Mouse (Mus musculus) megakaryocyte, embryonic 14.5 days (primary cell): ENCODE measurements around the gene 2310003L06Rik. TPM values are rescaled to one million over a fixed set of nuclear protein-coding genes. Genes with fewer than 3 reads are reported as not detected.

Experiments
- H3K27me3 ChIP-seq: replicated peaks from 2 replicates; pipeline ENCODE3; 2012; ENCODE audit warnings: inconsistent platforms
- H3K36me3 ChIP-seq: replicated peaks from 2 replicates; pipeline ENCODE3; 2012; ENCODE audit warnings: low read length, inconsistent platforms, mixed read lengths
- H3K4me1 ChIP-seq: 2 replicates; pipeline ENCODE4 v1.6.1; 2012; ENCODE audit warnings: inconsistent platforms
- H3K4me3 ChIP-seq: replicated peaks from 2 replicates; pipeline ENCODE3; 2012; ENCODE audit warnings: moderate library complexity, mild to moderate bottlenecking, inconsistent platforms
- H3K9me3 ChIP-seq: 2 replicates; pipeline ENCODE4 v1.6.1; 2012; ENCODE audit warnings: inconsistent platforms
- FLI1 ChIP-seq: IDR thresholded peaks from 2 replicates; pipeline ENCODE4 v1.6.1; 2012; ENCODE audit warnings: low read length, inconsistent platforms, mixed read lengths
- GATA1 ChIP-seq: IDR thresholded peaks from 3 replicates; pipeline ENCODE4 v1.6.1; 2012; ENCODE audit warnings: mixed read lengths, low read length, inconsistent platforms, borderline replicate concordance
- polyA plus RNA-seq: library from polyadenylated mRNA; stranded (reverse); fragments of >175 nt; gene quantifications from 2 replicates; pipeline ENCODE4 v1.2.3, GENCODE M21; 2012; ENCODE audit warnings: low replicate concordance; ENCODE audit not compliant: insufficient read depth

2310003L06Rik gene
- polyA plus RNA-seq = not detected in 2 replicates

DNA sequence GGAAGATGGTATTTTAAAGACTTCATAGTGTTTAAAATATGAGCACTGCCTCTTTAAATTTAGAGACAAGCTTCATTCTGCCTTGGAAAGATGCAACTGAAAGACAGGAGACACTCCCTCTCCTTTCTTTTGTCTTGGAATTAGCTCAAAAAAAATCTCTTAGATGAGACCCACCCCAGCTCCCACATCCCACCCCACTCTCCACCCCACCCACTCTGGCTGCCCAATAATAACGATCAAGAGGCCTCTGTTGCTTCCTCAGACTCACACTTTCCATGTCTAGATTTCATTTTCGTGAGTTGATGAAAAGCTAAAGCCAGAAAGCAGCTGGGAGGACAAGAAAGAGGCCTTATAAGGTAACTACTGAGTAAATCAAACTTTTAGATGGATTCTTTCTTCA lies at the start of gene 2310003L06Rik, which contains the start of gene Gm28434:
TSS of gene 2310003L06Rik (plus strand) at position 259 of the 400 bp plus-strand sequence.
TSS of gene Gm28434 (plus strand) at position 317 of the 400 bp plus-strand sequence.
- TF ChIP-seq GATA1 (no peak), FLI1 (no peak)
- Histone ChIP-seq H3K4me1 (no peaks in the 10 kb centered on the region), H3K36me3 (no peaks in the 10 kb centered on the region), H3K4me3 (no peak within 1 kb of the TSS), H3K27me3 (no peaks in the 10 kb centered on the region), H3K9me3 (peaks cover 11% of the 10 kb centered on the region; the same call in 1 of the 2 replicates)

DNA sequence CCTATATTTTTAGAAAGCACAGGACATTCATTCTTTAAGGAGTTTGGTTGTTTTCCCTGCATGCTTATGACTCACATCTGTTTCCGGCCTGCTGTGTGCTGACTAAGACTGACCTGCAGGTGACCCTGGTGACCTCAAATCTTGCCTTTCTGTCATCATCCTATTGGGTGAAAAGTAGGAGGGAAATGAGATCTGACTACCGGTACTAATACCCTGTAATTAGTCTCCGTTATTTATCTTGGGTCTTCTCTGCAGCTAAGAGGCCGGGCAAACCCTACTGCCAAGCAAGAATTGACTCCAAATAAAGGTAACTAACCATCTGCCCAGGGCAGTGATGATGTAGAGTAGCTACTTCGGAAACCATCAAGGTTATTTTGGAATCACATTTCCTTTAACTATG lies 43.9 kb upstream of the 2310003L06Rik start, which contains the start of gene Csn3:
TSS of gene Csn3 (plus strand) at position 208 of the 400 bp plus-strand sequence.
- Histone ChIP-seq H3K36me3 (no peaks in the 10 kb centered on the region), H3K4me1 (no peaks in the 10 kb centered on the region), H3K27me3 (no peaks in the 10 kb centered on the region), H3K9me3 (no peaks in the 10 kb centered on the region), H3K4me3 (no peak within 1 kb of the TSS)
- TF ChIP-seq GATA1 (no peak), FLI1 (no peak)

DNA sequence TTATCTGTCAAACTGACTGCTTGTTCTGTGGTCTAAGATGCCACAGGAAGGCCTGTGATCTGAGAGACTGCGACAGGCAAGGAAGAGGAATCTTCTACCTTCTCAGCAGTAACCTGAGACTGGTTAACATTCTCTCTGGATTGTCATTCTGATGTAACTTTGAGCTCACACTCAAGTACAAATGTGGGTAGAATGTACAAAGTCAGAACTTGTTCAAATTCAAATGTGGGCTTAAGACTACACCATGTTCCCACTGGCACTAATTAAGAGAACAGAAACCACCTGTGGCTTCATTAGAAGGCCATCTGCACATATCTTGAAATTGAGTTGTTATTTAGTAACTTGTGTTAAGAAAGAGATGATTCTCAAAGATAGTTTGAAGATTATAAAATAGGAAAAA lies 37.7 kb upstream of the 2310003L06Rik start:
- H3K9me3 ChIP-seq = peaks cover 4% of the 10 kb centered on the region; the same call in 1 of the 2 replicates
- H3K36me3 ChIP-seq = no peaks in the 10 kb centered on the region
- H3K27me3 ChIP-seq = no peaks in the 10 kb centered on the region
- H3K4me1 ChIP-seq = no peaks in the 10 kb centered on the region
- H3K4me3 ChIP-seq = no peak overlapping the region
- no peak for TF ChIP-seq GATA1

DNA sequence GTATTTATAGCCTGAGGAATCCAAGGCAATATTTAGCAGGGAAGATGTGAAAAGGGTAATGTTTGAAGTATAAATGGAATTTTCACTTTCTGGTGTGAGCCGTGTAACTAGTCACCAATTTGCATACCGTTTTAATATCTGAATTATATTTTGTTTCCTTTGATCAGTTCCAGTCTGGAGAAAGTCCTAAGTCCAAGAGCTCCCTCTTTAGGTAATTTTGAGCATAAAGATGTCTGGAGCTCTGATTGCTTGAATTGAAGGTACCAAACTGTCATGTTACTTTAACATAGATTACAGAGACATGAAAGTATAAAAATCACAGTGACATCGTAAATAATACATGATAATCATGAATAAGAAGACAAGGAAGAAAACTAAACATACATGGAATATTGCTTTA lies 28.5 kb upstream of the 2310003L06Rik start:
- no peaks in the 10 kb centered on the region for H3K36me3 ChIP-seq
- no peaks in the 10 kb centered on the region for H3K27me3 ChIP-seq
- no peaks in the 10 kb centered on the region for H3K4me1 ChIP-seq
- H3K4me3 ChIP-seq = no peak overlapping the region
- H3K9me3 ChIP-seq = peaks cover 6% of the 10 kb centered on the region; the same call in 1 of the 2 replicates
- TF ChIP-seq FLI1 (no peak), GATA1 (no peak)

DNA sequence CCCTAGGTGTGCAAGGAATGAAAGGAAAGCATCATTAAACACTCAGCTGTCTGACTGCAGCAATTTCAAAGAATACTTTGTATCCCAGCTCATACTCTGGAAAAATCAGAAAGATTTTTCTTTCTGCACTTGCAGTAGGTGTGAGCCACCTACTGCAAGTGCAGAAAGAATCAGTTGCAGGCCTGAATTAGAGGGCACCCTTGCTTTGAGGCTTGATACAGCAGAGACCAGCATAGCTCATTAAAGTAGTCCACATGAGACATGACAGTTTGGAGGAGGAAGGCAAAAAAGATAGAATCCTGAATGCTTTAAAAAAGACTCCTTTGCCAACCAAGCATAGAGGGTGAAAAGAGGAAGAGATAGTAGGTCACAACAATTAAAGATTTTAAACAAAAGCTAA lies 26.7 kb upstream of the 2310003L06Rik start:
- H3K4me3 ChIP-seq = no peak overlapping the region
- H3K36me3 ChIP-seq = no peaks in the 10 kb centered on the region
- TF ChIP-seq FLI1 = no peak
- no peak for TF ChIP-seq GATA1
- H3K9me3 ChIP-seq = no peaks in the 10 kb centered on the region
- no peaks in the 10 kb centered on the region for H3K27me3 ChIP-seq
- H3K4me1 ChIP-seq = no peaks in the 10 kb centered on the region

DNA sequence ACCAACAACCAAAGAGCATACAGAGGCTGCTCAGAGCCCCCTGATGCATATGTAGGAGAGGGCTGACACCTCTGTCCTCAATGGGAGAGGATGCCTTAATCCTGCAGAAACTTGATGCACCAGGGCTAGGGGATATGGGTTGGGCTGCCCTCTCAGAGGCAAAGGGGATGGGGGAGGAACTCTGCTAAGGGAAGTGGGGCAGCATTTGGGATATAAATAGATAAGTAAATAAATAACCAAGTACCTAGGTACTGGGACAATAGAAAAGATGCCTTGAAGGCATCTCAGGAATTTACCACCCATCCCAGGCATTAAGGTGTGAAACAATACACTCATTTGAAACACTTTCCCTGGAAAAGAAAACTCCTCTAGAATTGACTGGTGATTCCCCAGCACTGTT lies 17.4 kb upstream of the 2310003L06Rik start:
- Histone ChIP-seq H3K4me1 (no peaks in the 10 kb centered on the region), H3K9me3 (0 out of 2 replicates have a peak, but pooled peaks cover 4% of the 10 kb centered on the region), H3K36me3 (no peaks in the 10 kb centered on the region), H3K27me3 (no peaks in the 10 kb centered on the region), H3K4me3 (no peak overlapping the region)
- TF ChIP-seq GATA1 (no peak), FLI1 (no peak)

DNA sequence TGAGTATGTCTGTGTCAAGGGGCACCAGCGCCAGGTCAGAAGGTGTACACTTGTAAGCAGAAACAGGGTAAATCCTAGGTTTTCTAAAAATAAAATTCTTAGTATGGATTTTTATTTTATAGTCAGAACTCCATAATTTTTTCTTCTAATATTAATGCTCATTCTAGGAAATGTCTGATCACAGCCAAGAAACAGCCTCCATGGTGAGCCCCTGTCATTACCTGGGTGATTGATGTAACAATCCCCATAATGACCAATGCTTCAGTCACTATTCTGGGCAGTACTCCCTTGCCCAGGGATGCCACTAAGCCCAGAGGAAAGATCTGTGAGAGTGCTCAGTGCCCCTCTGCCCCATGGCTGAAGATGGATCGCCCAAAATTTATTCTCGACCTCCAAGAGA lies 9.9 kb downstream of the 2310003L06Rik start, which contains the start of gene Cabs1:
TSS of gene Cabs1 (plus strand) at position 301 of the 400 bp plus-strand sequence.
- Histone ChIP-seq H3K4me3 (no peak within 1 kb of the TSS), H3K27me3 (no peaks in the 10 kb centered on the region), H3K9me3 (peaks cover 8% of the 10 kb centered on the region), H3K36me3 (no peaks in the 10 kb centered on the region), H3K4me1 (no peaks in the 10 kb centered on the region)
- TF ChIP-seq GATA1 (no peak), FLI1 (no peak)

DNA sequence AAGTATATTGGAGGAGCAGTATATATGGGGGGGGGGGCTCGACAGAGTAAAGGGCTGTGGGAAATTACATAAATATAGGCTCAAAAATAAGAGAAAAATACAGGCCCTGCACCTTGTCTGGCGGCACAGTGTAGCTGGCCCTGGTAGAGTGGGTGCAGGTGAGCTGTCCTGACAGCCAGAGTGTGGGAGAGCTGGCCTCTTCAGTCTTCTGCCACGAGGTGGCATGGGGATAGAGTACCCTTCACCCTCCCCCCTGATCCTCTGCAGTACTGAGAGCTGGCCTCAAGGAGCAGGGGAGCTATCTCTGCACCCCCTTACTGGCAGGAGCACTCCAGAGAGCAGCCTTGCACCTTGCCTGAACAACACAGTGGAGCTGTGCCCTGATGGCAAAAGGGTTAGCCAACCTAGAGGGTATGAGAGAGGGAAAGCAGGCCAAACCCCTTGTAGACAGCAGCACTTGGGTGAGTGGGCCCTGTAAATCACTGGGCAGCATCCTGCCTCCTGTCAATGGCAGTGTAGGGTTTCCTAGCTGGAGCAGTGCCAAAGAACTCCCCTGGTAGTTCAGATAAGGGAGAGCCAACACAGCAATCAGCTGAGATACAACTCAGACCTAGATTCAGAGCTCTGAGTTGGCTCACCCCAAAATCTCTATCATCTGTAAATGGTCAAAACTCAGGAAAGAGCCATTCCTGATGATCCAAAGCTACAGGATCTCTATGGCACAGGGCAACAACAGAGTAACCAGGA lies 13.4 kb downstream of the 2310003L06Rik start:
- Histone ChIP-seq H3K4me3 (no peak overlapping the region), H3K36me3 (no peaks in the 10 kb centered on the region), H3K9me3 (peaks cover 13% of the 10 kb centered on the region), H3K27me3 (no peaks in the 10 kb centered on the region), H3K4me1 (no peaks in the 10 kb centered on the region)
- no peak for TF ChIP-seq GATA1
- no peak for TF ChIP-seq FLI1

DNA sequence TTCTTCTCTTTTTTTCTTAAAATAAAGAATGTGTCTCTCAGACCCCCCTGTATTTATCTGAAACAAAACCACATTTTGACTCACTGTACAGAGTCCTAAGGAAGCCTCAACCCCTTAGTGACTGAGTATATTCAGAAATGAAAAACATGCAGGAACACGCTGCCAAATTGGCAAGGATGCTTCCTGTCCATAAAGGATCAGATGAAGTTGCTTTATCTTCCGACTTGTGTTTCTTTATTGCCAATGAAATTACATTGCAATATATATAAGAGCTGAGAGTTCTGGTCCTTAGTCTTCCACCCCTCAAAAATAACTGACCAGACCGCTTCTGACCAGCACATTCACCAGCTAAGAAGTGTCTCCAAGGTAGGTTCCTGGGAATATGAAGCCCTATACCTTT lies 33.0 kb downstream of the 2310003L06Rik start, which contains the start of gene Smr3a:
TSS of gene Smr3a (plus strand) at position 301 of the 400 bp plus-strand sequence.
- no peaks in the 10 kb centered on the region for H3K9me3 ChIP-seq
- no peak for TF ChIP-seq FLI1
- TF ChIP-seq GATA1 = no peak
- H3K4me1 ChIP-seq = no peaks in the 10 kb centered on the region
- H3K27me3 ChIP-seq = no peaks in the 10 kb centered on the region
- H3K4me3 ChIP-seq = no peak within 1 kb of the TSS
- no peaks in the 10 kb centered on the region for H3K36me3 ChIP-seq

DNA sequence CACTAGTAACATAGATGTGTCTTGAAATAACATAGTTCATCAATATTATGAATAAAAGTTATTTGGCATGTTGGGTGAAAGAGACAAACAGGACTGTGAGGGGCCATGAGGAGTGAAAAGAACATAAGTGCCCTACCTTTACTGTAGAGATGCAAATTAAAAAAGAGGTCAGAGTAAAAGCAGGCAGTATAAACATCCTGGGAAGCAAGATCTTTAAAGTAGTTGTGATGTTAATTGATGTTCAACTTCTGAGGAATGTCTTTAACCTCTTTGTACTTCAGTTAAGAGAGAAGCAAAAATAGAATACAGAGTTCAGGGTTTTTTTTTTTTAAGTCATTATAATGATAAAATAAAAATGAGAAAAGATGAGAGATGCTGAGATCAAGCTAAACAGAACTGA lies 36.0 kb downstream of the 2310003L06Rik start:
- H3K9me3 ChIP-seq = peaks cover 3% of the 10 kb centered on the region; the same call in 1 of the 2 replicates
- H3K36me3 ChIP-seq = no peaks in the 10 kb centered on the region
- H3K4me1 ChIP-seq = no peaks in the 10 kb centered on the region
- no peak overlapping the region for H3K4me3 ChIP-seq
- TF ChIP-seq GATA1 (no peak), FLI1 (no peak)
- no peaks in the 10 kb centered on the region for H3K27me3 ChIP-seq

Other genes starting within 250 kb of the 2310003L06Rik start
- gene Csn1s2a, start 194.9 kb upstream of the 2310003L06Rik start, polyA plus RNA-seq = not detected in 2 replicates
- gene Csn1s2b, start 161.4 kb upstream of the 2310003L06Rik start, polyA plus RNA-seq = not detected in 2 replicates
- not detected in 2 replicates for gene Prr27, start 143.8 kb upstream of the 2310003L06Rik start, polyA plus RNA-seq
- gene Odam, start 84.4 kb upstream of the 2310003L06Rik start, polyA plus RNA-seq = not detected in 2 replicates
- gene Csn3, start 43.9 kb upstream of the 2310003L06Rik start, polyA plus RNA-seq = not detected in 2 replicates
- not detected in 2 replicates for gene Gm28434, start 58 bp downstream of the 2310003L06Rik start, polyA plus RNA-seq
- gene Cabs1, start 10.0 kb downstream of the 2310003L06Rik start, polyA plus RNA-seq = not detected in 2 replicates
- gene Smr3a, start 33.1 kb downstream of the 2310003L06Rik start, polyA plus RNA-seq = not detected in 2 replicates
- gene Smr2, start 117.1 kb downstream of the 2310003L06Rik start, polyA plus RNA-seq = not detected in 2 replicates
- gene Gm11116, start 142.1 kb downstream of the 2310003L06Rik start, polyA plus RNA-seq = not detected in 2 replicates
- gene Gm11115, start 184.6 kb downstream of the 2310003L06Rik start, polyA plus RNA-seq = not detected in 2 replicates